Mouse (Mus musculus) CH12.LX (cell line): ENCODE measurements around the gene Cend1. TPM values are rescaled to one million over a fixed set of nuclear protein-coding genes. Genes with fewer than 3 reads are reported as not detected.
A peak's percentile ranks its signal among the peaks of the same experiment; 100 is the strongest.

Experiments
- DNase-seq: peaks from one replicate; pipeline ENCODE4 v3.0.0-alpha.2; 2013; ENCODE audit errors: extremely low read depth
- H3K27ac ChIP-seq: 2 replicates; pipeline ENCODE4 v1.5.1; 2012; ENCODE audit warnings: low read depth, mild to moderate bottlenecking, control low read depth, moderate library complexity; ENCODE audit not compliant: insufficient read depth
- H3K27me3 ChIP-seq: replicated peaks from 2 replicates; pipeline ENCODE3; 2012; ENCODE audit warnings: inconsistent platforms
- H3K36me3 ChIP-seq, 2 experiments: replicated peaks in 1 of 2; 2 replicates each; pipeline versions ENCODE3 to v1.6.1; 2012; ENCODE audit warnings: inconsistent platforms in 1 of 2, low read length in 1 of 2, mild to moderate bottlenecking in 1 of 2, mixed read lengths in 1 of 2, moderate library complexity in 1 of 2; ENCODE audit not compliant: control insufficient read depth in 1 of 2, insufficient read depth in 1 of 2
- H3K4me1 ChIP-seq, 2 experiments: 2 replicates each; pipeline ENCODE4 v1.6.1; 2012; ENCODE audit warnings: inconsistent platforms in 1 of 2, moderate library complexity in 1 of 2; ENCODE audit not compliant: insufficient read depth in 2 of 2, control insufficient read depth in 1 of 2
- H3K4me2 ChIP-seq: 2 replicates; pipeline ENCODE4 v1.6.1; 2012; ENCODE audit warnings: low read depth, mild to moderate bottlenecking, control low read depth; ENCODE audit not compliant: poor library complexity, insufficient read depth, severe bottlenecking
- H3K4me3 ChIP-seq, 3 experiments: fragments of 150-350 bp in 1 of 3; sonication (generic) in 1 of 3; replicated peaks in 1 of 3; 2 replicates each; pipeline versions ENCODE3 to v1.5.1; 2011 to 2012; ENCODE audit warnings: low read depth in 2 of 3, low read length in 2 of 3, mild to moderate bottlenecking in 2 of 3, moderate library complexity in 2 of 3, control low read depth in 1 of 3, improper control_type of control experiment in 1 of 3, inconsistent platforms in 1 of 3, mixed read lengths in 1 of 3; ENCODE audit not compliant: poor library complexity in 1 of 3
- H3K79me2 ChIP-seq: replicated peaks from 2 replicates; pipeline ENCODE4 v1.6.1; 2012; ENCODE audit warnings: mild to moderate bottlenecking, moderate library complexity; ENCODE audit not compliant: control insufficient read depth, poor library complexity, insufficient read depth, severe bottlenecking; ENCODE audit errors: extremely low read depth
- H3K9ac ChIP-seq: 2 replicates; pipeline ENCODE4 v1.6.1; 2012; ENCODE audit warnings: low read depth, mild to moderate bottlenecking, control low read depth, moderate library complexity; ENCODE audit not compliant: insufficient read depth
- H3K9me3 ChIP-seq: replicated peaks from 2 replicates; pipeline ENCODE3; 2012; ENCODE audit warnings: low read length, inconsistent platforms, mixed read lengths
- BHLHE40 ChIP-seq: IDR thresholded peaks from 2 replicates; pipeline ENCODE4 v1.6.1; 2011; ENCODE audit warnings: mild to moderate bottlenecking, low read depth, low read length, improper control_type of control experiment
- CHD1 ChIP-seq: IDR thresholded peaks from 2 replicates; pipeline ENCODE4 v1.6.1; 2012; ENCODE audit warnings: low read depth, low read length, improper control_type of control experiment, inconsistent platforms
- CHD2 ChIP-seq: IDR thresholded peaks from 2 replicates; pipeline ENCODE4 v1.6.1; 2011; ENCODE audit warnings: low read length, improper control_type of control experiment
- E2F4 ChIP-seq: IDR thresholded peaks from 2 replicates; pipeline ENCODE4 v1.6.1; 2011; ENCODE audit warnings: low read depth, low read length, improper control_type of control experiment; ENCODE audit not compliant: insufficient replicate concordance
- ELF1 ChIP-seq: IDR thresholded peaks from 2 replicates; pipeline ENCODE4 v1.6.1; 2014; ENCODE audit warnings: low read depth, mild to moderate bottlenecking, inconsistent platforms, low read length, improper control_type of control experiment
- EP300 ChIP-seq: IDR thresholded peaks from 2 replicates; pipeline ENCODE4 v1.6.1; 2011; ENCODE audit warnings: low read length, improper control_type of control experiment
- GABPA ChIP-seq: IDR thresholded peaks from 2 replicates; pipeline ENCODE4 v1.6.1; 2012; ENCODE audit warnings: low read depth, low read length, improper control_type of control experiment, inconsistent platforms; ENCODE audit not compliant: insufficient replicate concordance
- JUN ChIP-seq: IDR thresholded peaks from 2 replicates; pipeline ENCODE4 v1.6.1; 2011; ENCODE audit warnings: low read depth, mild to moderate bottlenecking, low read length, improper control_type of control experiment, moderate library complexity; ENCODE audit not compliant: insufficient read depth
- JUND ChIP-seq: conservative IDR thresholded peaks from 2 replicates; pipeline ENCODE4 v1.6.1; 2011; ENCODE audit warnings: low read depth, low read length, improper control_type of control experiment
- KAT2A ChIP-seq: IDR thresholded peaks from 2 replicates; pipeline ENCODE4 v1.6.1; 2012; ENCODE audit warnings: low read length, improper control_type of control experiment, inconsistent platforms; ENCODE audit not compliant: insufficient replicate concordance
- MAFK ChIP-seq: IDR thresholded peaks from 2 replicates; pipeline ENCODE4 v1.6.1; 2011; ENCODE audit warnings: low read length, improper control_type of control experiment; ENCODE audit not compliant: insufficient replicate concordance
- MAX ChIP-seq: IDR thresholded peaks from 2 replicates; pipeline ENCODE4 v1.6.1; 2011; ENCODE audit warnings: low read length, improper control_type of control experiment
- MAZ ChIP-seq: IDR thresholded peaks from 2 replicates; pipeline ENCODE4 v1.6.1; 2012; ENCODE audit warnings: low read depth, mild to moderate bottlenecking, inconsistent platforms, low read length, improper control_type of control experiment, moderate library complexity
- MXI1 ChIP-seq: IDR thresholded peaks from 2 replicates; pipeline ENCODE4 v1.6.1; 2011; ENCODE audit warnings: mild to moderate bottlenecking, low read depth, low read length, improper control_type of control experiment
- MYC ChIP-seq: IDR thresholded peaks from 2 replicates; pipeline ENCODE4 v1.6.1; 2011; ENCODE audit warnings: low read depth, mild to moderate bottlenecking, improper control_type of control experiment, low read length
- NELFE ChIP-seq: IDR thresholded peaks from 2 replicates; pipeline ENCODE4 v1.6.1; 2011; ENCODE audit warnings: low read depth, low read length, improper control_type of control experiment
- POLR2A ChIP-seq: IDR thresholded peaks from 2 replicates; pipeline ENCODE4 v1.6.1; 2011; ENCODE audit warnings: low read depth, mild to moderate bottlenecking, improper control_type of control experiment, low read length
- RAD21 ChIP-seq: IDR thresholded peaks from 2 replicates; pipeline ENCODE4 v1.6.1; 2011; ENCODE audit warnings: low read depth, mild to moderate bottlenecking, low read length, improper control_type of control experiment, moderate library complexity
- TBP ChIP-seq: conservative IDR thresholded peaks from 2 replicates; pipeline ENCODE4 v1.6.1; 2011; ENCODE audit warnings: low read depth, low read length, improper control_type of control experiment
- TCF12 ChIP-seq: IDR thresholded peaks from 2 replicates; pipeline ENCODE4 v1.6.1; 2014; ENCODE audit warnings: low read depth, mild to moderate bottlenecking, inconsistent platforms, low read length, improper control_type of control experiment
- USF1 ChIP-seq: IDR thresholded peaks from 2 replicates; pipeline ENCODE4 v1.6.1; 2014; ENCODE audit warnings: low read depth, mild to moderate bottlenecking, inconsistent platforms, low read length, improper control_type of control experiment
- ZC3H11A ChIP-seq: IDR thresholded peaks from 2 replicates; pipeline ENCODE4 v1.6.1; 2012; ENCODE audit warnings: low read depth, mild to moderate bottlenecking, inconsistent platforms, low read length, improper control_type of control experiment
- ZKSCAN1 ChIP-seq: IDR thresholded peaks from 2 replicates; pipeline ENCODE4 v1.6.1; 2012; ENCODE audit warnings: low read depth, inconsistent platforms, low read length, improper control_type of control experiment, borderline replicate concordance
- ZNF384 ChIP-seq: IDR thresholded peaks from 2 replicates; pipeline ENCODE4 v1.6.1; 2012; ENCODE audit warnings: low read depth, low read length, improper control_type of control experiment, inconsistent platforms
- dilution Hi-C: fragments of 300-500 bp; cut with MboI; formaldehyde crosslinking; loops from 2 replicates; pipeline ENCODE4 v1.14.3; 2020; ENCODE audit warnings: low sequenced_read_pairs; ENCODE audit not compliant: extremely low pct_unique_long_range_greater_than_20kb, extremely low pct_ligation_motif_present
- in situ Hi-C: fragments of 300-500 bp; cut with MboI; formaldehyde crosslinking; loops from 3 replicates; pipeline ENCODE4 v1.14.3; 2019; ENCODE audit warnings: low sequenced_read_pairs, low pct_ligation_motif_present, low pct_unique_long_range_greater_than_20kb, mixed read lengths
- polyA plus RNA-seq: library from polyadenylated mRNA; unstranded; fragments of >175 nt; gene quantifications from 2 replicates; pipeline ENCODE4 v1.2.1, GENCODE M21; 2012; ENCODE audit warnings: low read depth; ENCODE audit not compliant: insufficient read length
- total RNA-seq, 2 experiments: library from RNA; depleted of rRNA; stranded (reverse); fragments of 300-350 nt in 1 of 2; fragments of >200 nt in 1 of 2; gene quantifications; 2 replicates each; pipeline ENCODE4 v1.2.3; 2012 to 2014

The Cend1 gene
- total and polyA plus RNA-seq, 3 experiments, result not detected

DNA sequence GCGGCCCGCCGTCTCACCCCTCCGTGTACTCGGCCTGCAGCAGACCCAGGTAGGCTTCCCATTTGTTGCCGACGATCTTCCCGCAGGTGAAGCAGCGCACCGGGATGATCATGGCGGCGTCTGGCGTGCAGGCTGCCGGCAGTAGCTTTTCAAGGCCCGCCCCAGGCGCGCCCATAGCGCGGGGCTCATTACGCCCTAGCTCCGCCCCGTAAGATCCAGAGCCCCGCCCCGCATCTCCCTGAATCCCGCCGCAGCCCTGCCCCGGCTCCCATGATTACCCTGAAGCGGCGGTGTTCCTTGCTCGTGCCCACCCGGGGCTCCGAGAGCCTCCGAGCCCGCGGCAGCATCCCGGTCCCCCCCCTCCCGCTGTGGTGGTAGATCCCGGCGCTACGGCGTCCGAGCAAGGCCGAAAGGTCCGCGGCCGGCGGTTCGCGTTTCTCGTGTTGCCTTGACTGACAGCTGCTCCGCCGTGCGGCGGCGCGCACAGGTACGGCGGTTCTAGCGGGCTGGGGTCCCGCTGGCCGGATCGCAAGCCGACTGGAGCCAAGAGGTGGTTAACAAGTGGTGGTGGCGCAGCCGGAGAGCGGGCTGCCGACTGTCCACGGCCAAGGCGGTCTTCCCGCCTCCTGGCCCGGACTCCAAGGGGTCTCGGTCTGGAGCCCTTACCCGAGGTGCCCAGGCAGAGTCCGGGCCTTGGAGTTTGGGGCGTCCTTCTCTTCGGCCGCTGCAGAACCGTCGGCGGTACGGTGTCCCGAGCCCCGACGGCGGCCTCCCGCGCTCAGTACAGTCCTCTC, 45.9 kb upstream of the Cend1 start, which contains the start of the genes Polr2l and Tspan4 (continued):
- TF ChIP-seq MYC (no peak), MAX (peak; percentile 73; the same call in 1 of the 2 replicates), KAT2A (peak; percentile 71; the same call in 1 of the 2 replicates), CHD1 (peak; percentile 99), NELFE (peak; percentile 88), TBP (no peak), JUND (no peak), TCF12 (0 out of 2 replicates have a peak, but pooled peaks have one; percentile 58), MAFK (no peak), POLR2A (peak; percentile 88), BHLHE40 (0 out of 2 replicates have a peak, but pooled peaks have one; percentile 12)

DNA sequence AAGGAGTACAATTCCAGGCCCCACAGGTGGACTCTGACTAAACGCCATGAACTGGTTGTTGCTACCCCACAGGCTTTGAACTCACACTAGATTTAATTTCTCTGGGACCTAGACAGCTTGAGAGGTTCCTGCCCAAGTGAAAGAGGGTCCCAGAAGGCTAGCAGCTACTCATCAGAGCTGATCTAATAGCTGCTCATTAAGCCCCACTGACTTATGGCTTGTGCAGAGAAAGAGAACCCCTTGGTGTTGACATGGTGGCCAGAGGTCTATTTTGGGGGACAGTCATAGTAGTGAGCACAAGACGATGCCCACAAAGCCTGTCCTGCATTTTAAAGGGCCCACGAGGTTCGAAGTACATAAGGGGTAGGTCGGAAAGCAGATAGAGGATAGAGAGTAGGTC, 44.9 kb upstream of the Cend1 start:
- TF ChIP-seq ZNF384 (no peak), ZKSCAN1 (no peak), ELF1 (no peak), MXI1 (no peak), EP300 (no peak), TCF12 (no peak), TBP (no peak), ZC3H11A (no peak), JUN (no peak), USF1 (no peak), CHD2 (no peak), GABPA (no peak), RAD21 (no peak), E2F4 (no peak), MAZ (no peak), MAX (no peak)
- Histone ChIP-seq H3K27ac (no peak overlapping the region), H3K4me2 (peak overlapping the region; percentile 86), H3K4me1 (peaks cover 26 to 49% of the 10 kb centered on the region in 2 experiments), H3K36me3 (peaks cover 27 to 42% of the 10 kb centered on the region in 2 experiments), H3K4me3 (peak overlapping the region; percentile 74 to 96 (median 89)), H3K27me3 (peaks cover 9% of the 10 kb centered on the region), H3K79me2 (peaks cover 22% of the 10 kb centered on the region), H3K9me3 (no peaks in the 10 kb centered on the region), H3K9ac (peak overlapping the region; percentile 51)
- no peak for DNase-seq
- dilution Hi-C loops (no loop called here), in situ Hi-C loops (no loop called here)
